Mouse (Mus musculus) ES-Bruce4 (cell line): ENCODE measurements at regions not wholly inside any gene's neighbourhood (a gene's known extent, or its start where the extent isn't known, plus 50 kb on each side); places are given as distances from the start of the nearest gene placed in this dataset.

Experiments used
- CTCF ChIP-seq: IDR thresholded peaks from one replicate; pipeline ENCODE4 v1.8.1; 2011; ENCODE audit warnings: low read depth, low read length
- EP300 ChIP-seq: IDR thresholded peaks from 2 replicates; pipeline ENCODE4 v1.6.1; 2011; ENCODE audit warnings: low read depth, low read length; ENCODE audit not compliant: insufficient read depth
- POLR2A ChIP-seq: IDR thresholded peaks from one replicate; pipeline ENCODE4 v1.8.1; 2011; ENCODE audit warnings: low read length; ENCODE audit not compliant: insufficient read depth

DNA sequence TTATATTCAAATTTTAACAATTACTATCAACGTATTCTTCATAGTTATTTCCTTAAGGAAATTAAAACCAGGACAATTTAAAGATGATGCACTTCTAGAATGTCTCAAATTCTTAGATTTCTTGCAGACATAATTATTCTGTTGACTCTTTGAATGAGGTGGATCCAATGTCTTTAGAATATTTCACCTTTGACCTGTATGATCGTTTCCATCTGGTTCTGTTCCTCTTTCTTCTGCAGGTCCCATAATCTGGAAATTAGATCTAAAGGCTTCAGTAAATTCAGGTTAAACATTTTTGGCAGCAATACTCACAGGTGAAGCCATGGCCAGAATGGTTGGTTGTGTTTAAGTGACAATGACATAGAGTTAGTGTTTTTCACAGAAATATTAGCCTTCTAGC is 982.4 kb downstream of the Car8 start:
- no peak for TF ChIP-seq POLR2A
- TF ChIP-seq CTCF: no peak
- TF ChIP-seq EP300: no peak
